Mouse (Mus musculus) intestine, postnatal 0 days (tissue): ENCODE data around the gene Kcnab3. TPM values are rescaled to one million over a fixed set of nuclear protein-coding genes. Genes with fewer than 3 reads are reported as not detected.

ENCODE experiments used
- ATAC-seq: fragments of 200-750 bp; cut with Nextera tagmentation; 2 replicates; pipeline ENCODE4 v1.8.0; 2017; ENCODE audit warnings: mild to moderate bottlenecking, moderate TSS enrichment, moderate library complexity
- H3K27ac ChIP-seq: fragments of 300-500 bp; sonication (generic); 2 replicates; pipeline ENCODE4 v1.5.1; 2014; ENCODE audit warnings: mild to moderate bottlenecking, low read depth, low read length, moderate library complexity
- H3K27me3 ChIP-seq: fragments of 300-500 bp; sonication (generic); replicated peaks from 2 replicates; pipeline ENCODE4 v1.6.1; 2014; ENCODE audit warnings: low read length, mixed read lengths; ENCODE audit not compliant: control insufficient read depth, insufficient read depth
- H3K36me3 ChIP-seq: fragments of 300-500 bp; sonication (generic); 2 replicates; pipeline ENCODE4 v1.6.1; 2014; ENCODE audit warnings: mild to moderate bottlenecking, moderate library complexity; ENCODE audit not compliant: control insufficient read depth, insufficient read depth
- H3K4me1 ChIP-seq: fragments of 300-500 bp; sonication (generic); replicated peaks from 2 replicates; pipeline ENCODE4 v1.6.1; 2014; ENCODE audit warnings: antibody characterized with exemption, low read length, mixed read lengths; ENCODE audit not compliant: control insufficient read depth, insufficient read depth
- H3K4me2 ChIP-seq: fragments of 300-500 bp; sonication (generic); replicated peaks from 2 replicates; pipeline ENCODE4 v1.6.1; 2014; ENCODE audit warnings: low read depth, mild to moderate bottlenecking, moderate library complexity
- H3K4me3 ChIP-seq: fragments of 300-500 bp; sonication (generic); 2 replicates; pipeline ENCODE4 v1.5.1; 2014; ENCODE audit warnings: low read depth, low read length
- H3K9ac ChIP-seq: fragments of 300-500 bp; sonication (generic); 2 replicates; pipeline ENCODE4 v1.6.1; 2014; ENCODE audit warnings: mild to moderate bottlenecking, low read depth, low read length
- H3K9me3 ChIP-seq: fragments of 300-500 bp; sonication (generic); 2 replicates; pipeline ENCODE4 v1.6.1; 2016; ENCODE audit warnings: mixed run types; ENCODE audit not compliant: control insufficient read depth
- CTCF ChIP-seq: sonication (generic); IDR thresholded peaks from 2 replicates; pipeline ENCODE4 v1.5.1; 2016; ENCODE audit warnings: low read depth, mild to moderate bottlenecking, control low read depth, antibody characterized with exemption, moderate library complexity
- WGBS: fragments of 180-500 bp; shearing (Covaris S2); extraction: QIAGEN DNeasy Blood & Tissue Kit; methylation state at CpG from one replicate; pipeline ENCODE4 v1.1.7; 2014; 5-methylcytosine and 5-hydroxymethylcytosine counted together
- polyA plus RNA-seq: library from polyadenylated mRNA; unstranded; fragments of >200 nt; fragmentation: Nextera tagmentation; extraction: Ambion mirVana; gene quantifications from 2 replicates; pipeline ENCODE4 v1.2.1, GENCODE M21; 2015

Kcnab3 gene
- 1.3 and 1.4 TPM in 2 replicates for polyA plus RNA-seq

DNA sequence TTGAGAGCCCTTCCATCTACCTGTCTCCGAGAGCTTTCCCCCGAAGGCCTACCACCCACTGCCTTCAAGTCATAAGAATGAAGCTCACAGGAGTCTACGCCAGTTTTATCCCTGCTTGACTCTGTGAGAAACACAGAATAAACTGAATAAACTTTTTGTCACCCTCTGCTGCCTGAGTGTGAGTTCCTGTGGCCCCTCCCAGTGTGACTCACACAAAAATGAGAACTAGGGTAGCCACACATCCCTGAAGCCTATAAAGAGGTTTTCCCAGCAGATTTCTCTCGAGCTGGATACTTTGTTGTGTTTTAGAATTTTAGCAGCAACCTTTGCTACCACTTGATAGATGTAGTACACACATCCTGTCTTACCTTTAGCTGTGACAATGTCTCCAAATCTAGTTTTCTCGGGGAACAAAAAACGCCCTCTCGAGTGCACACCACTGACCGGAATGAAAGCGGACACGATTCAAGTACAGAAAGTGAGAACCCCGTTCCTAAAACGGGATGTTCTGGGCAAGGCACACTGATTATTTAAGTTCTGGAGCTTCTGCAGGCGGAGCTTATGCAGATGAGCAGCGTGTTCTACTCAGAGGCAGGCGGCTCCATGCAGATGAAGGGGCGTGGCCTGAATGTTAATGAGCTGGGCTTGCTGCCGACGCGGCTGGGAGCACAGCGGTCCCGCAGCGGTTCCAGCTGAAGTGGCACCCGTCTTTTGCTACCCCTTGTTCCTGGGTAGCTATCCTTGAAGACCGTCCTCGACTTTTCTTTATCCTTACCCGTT lies at the start of gene Kcnab3:
Kcnab3 (plus strand) TSS at position 631 of the 780 bp plus-strand sequence.
- Histone ChIP-seq H3K4me1 (0 out of 2 replicates have a peak, but pooled peaks cover 2% of the 10 kb centered on the region), H3K9ac (peak within 1 kb of the TSS; percentile 46), H3K36me3 (peaks cover under 1% of the 10 kb centered on the region; the same call in 1 of the 2 replicates), H3K27ac (peak within 1 kb of the TSS; percentile 28; the same call in 1 of the 2 replicates), H3K9me3 (no peaks in the 10 kb centered on the region), H3K27me3 (peaks cover 5% of the 10 kb centered on the region; the same call in 1 of the 2 replicates), H3K4me3 (peak within 1 kb of the TSS; percentile 54), H3K4me2 (peak within 1 kb of the TSS; percentile 99)
- WGBS: 10% methylated on average over 26 of the region's 26 CpGs
- peak; percentile 54 for ATAC-seq
- TF ChIP-seq CTCF: no peak

DNA sequence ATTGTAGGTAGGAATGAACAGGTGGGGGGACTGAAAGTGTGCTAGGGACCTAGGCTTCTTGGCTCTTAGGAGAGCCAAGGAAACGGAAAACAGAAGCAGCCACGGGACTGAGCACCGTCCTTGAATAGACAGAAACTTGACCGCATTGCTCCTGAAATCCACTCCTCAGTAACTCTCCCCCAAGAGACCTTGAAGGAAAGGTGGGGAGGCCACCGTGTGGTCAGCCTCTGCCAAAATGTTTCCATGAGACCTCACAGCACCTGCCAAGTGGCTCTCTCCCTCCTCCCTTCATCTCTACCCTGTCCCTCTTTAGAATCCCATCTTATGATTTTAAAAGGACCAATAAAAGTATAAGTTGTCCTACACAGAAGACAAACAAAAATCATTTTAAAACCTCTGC lies 48.8 kb upstream of the Kcnab3 start:
- no peak for TF ChIP-seq CTCF
- Histone ChIP-seq H3K4me2 (no peak overlapping the region), H3K27me3 (no peaks in the 10 kb centered on the region), H3K27ac (no peak overlapping the region), H3K9me3 (no peaks in the 10 kb centered on the region), H3K9ac (no peak overlapping the region), H3K4me3 (no peak overlapping the region), H3K36me3 (no peaks in the 10 kb centered on the region), H3K4me1 (no peaks in the 10 kb centered on the region)
- WGBS: 70% methylated on average over 5 of the region's 5 CpGs
- no peak for ATAC-seq

DNA sequence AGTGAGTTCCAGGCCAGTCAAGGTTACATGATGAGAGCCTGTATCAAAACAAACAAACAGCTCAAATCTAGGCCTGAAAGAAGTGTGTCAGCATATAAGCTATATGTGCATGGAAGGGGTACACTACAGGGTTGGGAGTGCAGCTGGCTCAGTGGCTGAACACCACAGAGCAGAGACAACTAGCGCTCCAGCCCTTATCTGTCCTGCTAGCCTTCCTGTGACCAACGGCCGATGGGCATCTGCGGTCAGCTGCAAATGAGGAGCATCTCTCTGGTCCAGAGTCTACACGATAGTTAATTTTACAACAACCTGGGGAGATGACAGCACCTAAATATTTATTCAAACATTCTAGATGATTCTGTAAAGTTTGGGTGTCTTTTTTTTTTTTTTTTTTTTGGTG lies 34.9 kb upstream of the Kcnab3 start:
- Histone ChIP-seq H3K27ac (no peak overlapping the region), H3K27me3 (no peaks in the 10 kb centered on the region), H3K4me1 (no peaks in the 10 kb centered on the region), H3K4me2 (no peak overlapping the region), H3K9ac (no peak overlapping the region), H3K36me3 (no peaks in the 10 kb centered on the region), H3K9me3 (no peaks in the 10 kb centered on the region), H3K4me3 (no peak overlapping the region)
- no peak for TF ChIP-seq CTCF
- 87% methylated on average over 5 of the region's 5 CpGs for WGBS
- no peak for ATAC-seq

DNA sequence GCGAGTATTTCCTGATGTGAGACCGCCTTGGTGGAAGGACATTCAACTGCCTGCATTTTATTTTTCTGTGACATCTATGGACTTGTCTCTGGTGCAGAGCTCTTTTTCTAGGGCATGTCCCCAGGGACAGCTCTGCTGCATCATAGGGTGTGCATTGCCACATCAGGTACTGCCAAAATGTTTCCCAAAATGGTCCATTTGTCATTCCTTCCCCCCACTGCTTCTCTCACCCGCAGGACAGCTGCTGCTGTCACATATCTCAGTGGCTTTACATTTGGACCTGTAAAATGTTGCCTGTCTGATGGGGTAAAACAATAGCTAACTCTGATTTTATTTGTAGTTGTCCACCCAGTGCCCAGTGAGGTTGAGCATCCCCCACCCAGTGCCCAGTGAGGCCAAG lies 30.8 kb upstream of the Kcnab3 start:
- H3K27ac ChIP-seq: no peak overlapping the region
- peaks cover 11% of the 10 kb centered on the region for H3K36me3 ChIP-seq
- H3K4me3 ChIP-seq: no peak overlapping the region
- no peak overlapping the region for H3K9ac ChIP-seq
- no peak for TF ChIP-seq CTCF
- no peaks in the 10 kb centered on the region for H3K9me3 ChIP-seq
- no peaks in the 10 kb centered on the region for H3K27me3 ChIP-seq
- ATAC-seq: no peak
- no peak overlapping the region for H3K4me2 ChIP-seq
- H3K4me1 ChIP-seq: no peaks in the 10 kb centered on the region
- WGBS: 85% methylated on average over 3 of the region's 3 CpGs

DNA sequence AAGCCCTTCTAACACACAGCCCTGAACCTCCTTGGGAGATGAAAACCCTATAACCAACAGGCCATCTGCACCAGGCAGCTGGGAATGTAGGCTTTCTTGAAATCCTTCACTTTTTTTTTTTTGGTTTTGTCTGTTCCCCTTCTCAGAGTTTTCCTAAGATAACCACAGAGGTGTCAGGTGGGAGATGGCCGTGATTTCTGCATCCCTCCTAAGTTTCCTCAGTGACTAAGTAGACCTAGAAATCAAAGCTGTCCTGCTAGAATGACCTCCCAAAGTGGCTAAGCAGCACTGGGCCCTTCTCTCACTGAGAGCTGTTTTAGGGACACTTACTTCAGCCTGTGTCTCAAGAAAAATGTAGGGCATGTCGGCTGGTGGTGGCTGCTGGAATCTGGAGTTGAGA lies 28.3 kb upstream of the Kcnab3 start:
- Histone ChIP-seq H3K4me3 (no peak overlapping the region), H3K9ac (no peak overlapping the region), H3K9me3 (no peaks in the 10 kb centered on the region), H3K4me1 (no peaks in the 10 kb centered on the region), H3K36me3 (peaks cover 15% of the 10 kb centered on the region), H3K27ac (no peak overlapping the region), H3K4me2 (no peak overlapping the region), H3K27me3 (no peaks in the 10 kb centered on the region)
- WGBS: 91% methylated on average over 2 of the region's 2 CpGs
- ATAC-seq: no peak
- TF ChIP-seq CTCF: no peak

DNA sequence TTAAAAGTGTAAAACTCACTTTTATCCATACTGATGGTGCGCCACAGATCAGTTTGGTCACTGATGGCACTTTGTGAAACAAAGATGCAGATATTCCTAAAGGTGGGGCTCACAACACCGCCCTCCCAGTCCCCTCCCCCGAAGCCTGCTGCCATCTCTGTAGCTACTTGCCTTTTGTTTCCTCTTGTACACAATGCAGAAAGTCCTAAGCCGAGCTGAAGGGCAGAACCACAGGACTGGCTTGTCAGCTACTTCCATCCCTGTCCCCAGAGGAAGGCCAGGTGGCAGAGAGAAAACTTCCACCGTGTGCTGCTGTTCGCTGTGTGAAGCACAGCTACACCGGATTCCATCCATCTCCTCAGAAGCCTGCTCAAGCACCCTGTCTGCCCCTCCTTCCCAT lies 27.8 kb upstream of the Kcnab3 start:
- Histone ChIP-seq H3K27ac (no peak overlapping the region), H3K4me2 (no peak overlapping the region), H3K27me3 (no peaks in the 10 kb centered on the region), H3K36me3 (peaks cover 20% of the 10 kb centered on the region), H3K4me3 (no peak overlapping the region), H3K9ac (no peak overlapping the region), H3K9me3 (no peaks in the 10 kb centered on the region), H3K4me1 (no peaks in the 10 kb centered on the region)
- 77% methylated on average over 7 of the region's 7 CpGs for WGBS
- ATAC-seq: no peak
- no peak for TF ChIP-seq CTCF
